Mouse (Mus musculus) right cerebral cortex, postnatal 36 days (tissue): Measurements from ENCODE around the gene Olfr1112.
"Not testable (repeated sequence)": the region's sequence is repeated elsewhere in the genome, so short reads cannot be mapped to it uniquely, and the experiment has no call there.

Source experiments
- DNase-seq, 2 experiments: peaks; one replicate each; pipeline ENCODE4 v3.0.0; 2022; ENCODE audit warnings: low spot score in 2 of 2, mixed read lengths in 1 of 2

The Olfr1112 gene

GRCm38 (mm10) chr2:87187498-87187897 is at the start of gene Olfr1112:
Olfr1112 (plus strand) TSS chr2:87187798.
- no peak for DNase-seq

- no peak for DNase-seq
These were observed 47.4 kb upstream of the Olfr1112 start, which contains the start of gene Olfr1110 for GRCm38 (mm10) chr2:87140200-87140599. Olfr1110 (minus strand) TSS chr2:87140300.

GRCm38 (mm10) chr2:87152524-87152923 is 35.1 kb upstream of the Olfr1112 start, which contains the start of gene Olfr1111:
Olfr1111 (minus strand) TSS chr2:87152624.
- DNase-seq = no peak

- not testable (repeated sequence) for DNase-seq
These were observed 19.9 kb upstream of the Olfr1112 start for GRCm38 (mm10) chr2:87167731-87168130.

- DNase-seq = no peak
These were observed 21.1 kb downstream of the Olfr1112 start, which contains the start of gene Olfr1113 for GRCm38 (mm10) chr2:87208670-87209069. Olfr1113 (plus strand) TSS chr2:87208970.
